Mouse (Mus musculus): ENCODE data around the gene Clca4b. TPM values are rescaled to one million over a fixed set of nuclear protein-coding genes. Genes with fewer than 3 reads are reported as not detected.
"Not testable (repeated sequence)": the region's sequence is repeated elsewhere in the genome, so short reads cannot be mapped to it uniquely, and the experiment has no call there.

The Clca4b gene
- total and polyA plus RNA-seq, 2 experiments, result not detected

- Histone ChIP-seq H3K9ac (ENCODE audit: low read depth, low read length) (no peak overlapping the region), H3K79me2 (ENCODE audit: control insufficient read depth, insufficient read depth, low read length) (no peaks in the 10 kb centered on the region), H3K4me3 (ENCODE audit: insufficient read depth, low read depth, low read length) (no peak overlapping the region), H3K4me1 (ENCODE audit: control insufficient read depth, insufficient read depth, low read length) (no peaks in the 10 kb centered on the region), H3K36me3 (ENCODE audit: control insufficient read depth, insufficient read depth, low read length) (no peaks in the 10 kb centered on the region), H3K27me3 (ENCODE audit: control insufficient read depth, insufficient read depth, low read length) (no peaks in the 10 kb centered on the region), H3K27ac (replicated peaks; ENCODE audit: insufficient read depth, low read depth, low read length) (no peak overlapping the region)
- TF ChIP-seq CTCF (IDR thresholded peaks at IDR 0.05; ENCODE audit: low read depth, low read length), result no peak
- WGBS, result 86% methylated on average over 2 of the region's 2 CpGs
- DNase-seq (ENCODE audit: extremely low read depth, low read depth, low spot score), result no peak
These were observed 18.3 kb downstream of the Clca4b start for GRCm38 (mm10) chr3:144914014-144914413.

- 62% methylated on average over 2 of the region's 2 CpGs for WGBS
These were observed 35.2 kb downstream of the Clca4b start for GRCm38 (mm10) chr3:144897042-144897678.

GRCm38 (mm10) chr3:144890246-144890758 is 42.0 kb downstream of the Clca4b start:
- no peak for DNase-seq (ENCODE audit: extremely low read depth, low read depth, low spot score)
- Histone ChIP-seq H3K36me3 (ENCODE audit: control insufficient read depth, insufficient read depth, low read length) (no peaks in the 10 kb centered on the region), H3K27ac (replicated peaks; ENCODE audit: insufficient read depth, low read depth, low read length) (no peak overlapping the region), H3K4me3 (ENCODE audit: insufficient read depth, low read depth, low read length) (no peak overlapping the region), H3K9ac (ENCODE audit: low read depth, low read length) (no peak overlapping the region), H3K79me2 (ENCODE audit: control insufficient read depth, insufficient read depth, low read length) (no peaks in the 10 kb centered on the region), H3K27me3 (ENCODE audit: control insufficient read depth, insufficient read depth, low read length) (no peaks in the 10 kb centered on the region), H3K4me1 (ENCODE audit: control insufficient read depth, insufficient read depth, low read length) (no peaks in the 10 kb centered on the region)
- WGBS, result 69% methylated on average over 2 of the region's 2 CpGs
- TF ChIP-seq POLR2A (IDR thresholded peaks at IDR 0.05; ENCODE audit: extremely low read depth, insufficient read depth, low read length) (no peak), CTCF (IDR thresholded peaks at IDR 0.05; ENCODE audit: low read depth, low read length) (no peak)

More at GRCm38 (mm10) chr3:144897042-144897678, 35.2 kb downstream of the Clca4b start:
- Histone ChIP-seq H3K36me3 (ENCODE audit: control insufficient read depth, insufficient read depth, low read length) (no peaks in the 10 kb centered on the region), H3K27me3 (ENCODE audit: control insufficient read depth, insufficient read depth, low read length) (no peaks in the 10 kb centered on the region), H3K4me3 (ENCODE audit: insufficient read depth, low read depth, low read length) (no peak overlapping the region), H3K27ac (replicated peaks; ENCODE audit: insufficient read depth, low read depth, low read length) (no peak overlapping the region), H3K79me2 (ENCODE audit: control insufficient read depth, insufficient read depth, low read length) (no peaks in the 10 kb centered on the region), H3K9ac (ENCODE audit: low read depth, low read length) (no peak overlapping the region), H3K4me1 (ENCODE audit: control insufficient read depth, insufficient read depth, low read length) (no peaks in the 10 kb centered on the region)
- TF ChIP-seq POLR2A (IDR thresholded peaks at IDR 0.05; ENCODE audit: extremely low read depth, insufficient read depth, low read length) (no peak), CTCF (IDR thresholded peaks at IDR 0.05; ENCODE audit: low read depth, low read length) (no peak)
- peak; percentile 36 for DNase-seq (ENCODE audit: extremely low read depth, low read depth, low spot score)

GRCm38 (mm10) chr3:144886957-144887356 is 45.4 kb downstream of the Clca4b start:
- Histone ChIP-seq H3K9ac (ENCODE audit: low read depth, low read length) (no peak overlapping the region), H3K4me3 (ENCODE audit: insufficient read depth, low read depth, low read length) (no peak overlapping the region), H3K36me3 (ENCODE audit: control insufficient read depth, insufficient read depth, low read length) (no peaks in the 10 kb centered on the region), H3K27me3 (ENCODE audit: control insufficient read depth, insufficient read depth, low read length) (no peaks in the 10 kb centered on the region), H3K27ac (replicated peaks; ENCODE audit: insufficient read depth, low read depth, low read length) (no peak overlapping the region), H3K79me2 (ENCODE audit: control insufficient read depth, insufficient read depth, low read length) (no peaks in the 10 kb centered on the region), H3K4me1 (ENCODE audit: control insufficient read depth, insufficient read depth, low read length) (no peaks in the 10 kb centered on the region)
- DNase-seq (ENCODE audit: extremely low read depth, low read depth, low spot score), result no peak
- no peak for TF ChIP-seq CTCF (IDR thresholded peaks at IDR 0.05; ENCODE audit: low read depth, low read length)
- TF ChIP-seq POLR2A (IDR thresholded peaks at IDR 0.05; ENCODE audit: extremely low read depth, insufficient read depth, low read length), result no peak

GRCm38 (mm10) chr3:144872012-144872411 is 60.3 kb downstream of the Clca4b start:
- not testable (repeated sequence) for H3K79me2 ChIP-seq (ENCODE audit: control insufficient read depth, insufficient read depth, low read length); DNase-seq (ENCODE audit: extremely low read depth, low read depth, low spot score)
- WGBS, result 62% methylated on average over 4 of the region's 4 CpGs

More at GRCm38 (mm10) chr3:144872012-144872411, 60.3 kb downstream of the Clca4b start:
- H3K27me3 ChIP-seq (ENCODE audit: control insufficient read depth, insufficient read depth, low read length); H3K27ac ChIP-seq (replicated peaks; ENCODE audit: insufficient read depth, low read depth, low read length); H3K36me3 ChIP-seq (ENCODE audit: control insufficient read depth, insufficient read depth, low read length); H3K4me3 ChIP-seq (ENCODE audit: insufficient read depth, low read depth, low read length); H3K4me1 ChIP-seq (ENCODE audit: control insufficient read depth, insufficient read depth, low read length); H3K9ac ChIP-seq (ENCODE audit: low read depth, low read length): not testable (repeated sequence)

Other genes starting within 250 kb of the Clca4b start
- 28.2 and 31.8 TPM in 2 replicates for gene Sh3glb1, start 212.2 kb downstream of the Clca4b start, total RNA-seq (2014; rRNA removed)
- gene Sh3glb1, start 212.2 kb downstream of the Clca4b start, polyA plus RNA-seq (2012; rRNA removed), result 7.7 and 8.0 TPM in 2 replicates
- gene Clca3a1, start 171.6 kb downstream of the Clca4b start, total RNA-seq (2014; rRNA removed), result 5.0 and 6.2 TPM in 2 replicates
- 1.8 and 2.6 TPM in 2 replicates for gene Clca3a1, start 171.6 kb downstream of the Clca4b start, polyA plus RNA-seq (2012; rRNA removed)
- 0.07 and 0.18 TPM in 2 replicates for gene Clca3a2, start 113.0 kb downstream of the Clca4b start, total RNA-seq (2014; rRNA removed)
- 0.23 TPM in 1 of 2 replicates, not detected in the other for gene Clca3a2, start 113.0 kb downstream of the Clca4b start, polyA plus RNA-seq (2012; rRNA removed)
- gene Clca3b, start 83.2 kb downstream of the Clca4b start, total RNA-seq (2014; rRNA removed), result not detected in 2 replicates
- gene Clca3b, start 83.2 kb downstream of the Clca4b start, polyA plus RNA-seq (2012; rRNA removed), result 0.02 TPM in 1 of 2 replicates, not detected in the other
- not detected in 2 replicates for gene Clca4a, start 42.5 kb upstream of the Clca4b start, total RNA-seq (2014; rRNA removed)
- gene Clca4a, start 42.5 kb upstream of the Clca4b start, polyA plus RNA-seq (2012; rRNA removed), result 0.02 TPM in 1 of 2 replicates, not detected in the other
- gene Clca1, start 100.2 kb upstream of the Clca4b start, total RNA-seq (2014; rRNA removed), result not detected in 2 replicates
- 0.34 and 0.50 TPM in 2 replicates for gene Clca1, start 100.2 kb upstream of the Clca4b start, polyA plus RNA-seq (2012; rRNA removed)
- not detected in 2 replicates for gene Clca2, start 166.9 kb upstream of the Clca4b start, total RNA-seq (2014; rRNA removed)
- not detected in 2 replicates for gene Clca2, start 166.9 kb upstream of the Clca4b start, polyA plus RNA-seq (2012; rRNA removed)
- gene Odf2l, start 186.1 kb upstream of the Clca4b start, total RNA-seq (2014; rRNA removed), result 8.3 and 12.4 TPM in 2 replicates
- 1.6 and 1.7 TPM in 2 replicates for gene Odf2l, start 186.1 kb upstream of the Clca4b start, polyA plus RNA-seq (2012; rRNA removed)

All from liver, adult 2 months (tissue).